Mouse (Mus musculus) ES-E14 (cell line): ENCODE results near the gene Hnrnpk. TPM values are rescaled to one million over a fixed set of nuclear protein-coding genes. Genes with fewer than 3 reads are reported as not detected.

Source experiments
- DNase-seq: peaks from one replicate; pipeline ENCODE4 v3.0.0-alpha.2; 2013; ENCODE audit warnings: low read depth, low spot score
- H3K27ac ChIP-seq: 2 replicates; pipeline ENCODE4 v1.5.1; 2012; ENCODE audit warnings: low read depth, mild to moderate bottlenecking, low read length, moderate library complexity, mixed read lengths; ENCODE audit not compliant: poor library complexity, insufficient read depth, severe bottlenecking
- H3K36me3 ChIP-seq: 2 replicates; pipeline ENCODE4 v1.6.1; 2012; ENCODE audit warnings: mild to moderate bottlenecking, low read length, moderate library complexity, mixed read lengths; ENCODE audit not compliant: control insufficient read depth, poor library complexity, insufficient read depth, severe bottlenecking
- H3K4me1 ChIP-seq, 2 experiments: fragments of 150-350 bp in 1 of 2; sonication (generic) in 1 of 2; 2 replicates each; pipeline ENCODE4 v1.6.1; 2012; ENCODE audit warnings: low read length in 2 of 2, mild to moderate bottlenecking in 1 of 2, mixed read lengths in 1 of 2; ENCODE audit not compliant: control insufficient read depth in 2 of 2, insufficient read depth in 2 of 2, poor library complexity in 1 of 2
- H3K4me3 ChIP-seq, 2 experiments: fragments of 150-350 bp in 1 of 2; sonication (generic) in 1 of 2; 2 replicates each; pipeline ENCODE4 v1.5.1; 2012; ENCODE audit warnings: low read length in 2 of 2, low read depth in 1 of 2, mild to moderate bottlenecking in 1 of 2, mixed read lengths in 1 of 2; ENCODE audit not compliant: insufficient read depth in 1 of 2, poor library complexity in 1 of 2, severe bottlenecking in 1 of 2
- H3K9ac ChIP-seq: 2 replicates; pipeline ENCODE4 v1.6.1; 2012; ENCODE audit warnings: low read depth, mild to moderate bottlenecking, low read length, mixed read lengths; ENCODE audit not compliant: poor library complexity, insufficient read depth, severe bottlenecking
- H3K9me3 ChIP-seq: fragments of 150-350 bp; sonication (generic); 2 replicates; pipeline ENCODE4 v1.6.1; 2012; ENCODE audit warnings: low read depth, mild to moderate bottlenecking, low read length; ENCODE audit not compliant: control insufficient read depth, insufficient read depth
- CHD2 ChIP-seq: IDR thresholded peaks from 2 replicates; pipeline ENCODE4 v1.6.1; 2014; ENCODE audit warnings: mild to moderate bottlenecking, low read depth, low read length, inconsistent platforms
- HCFC1 ChIP-seq: IDR thresholded peaks from 2 replicates; pipeline ENCODE4 v1.6.1; 2012; ENCODE audit warnings: low read length, inconsistent platforms, borderline replicate concordance; ENCODE audit not compliant: insufficient read depth
- MAFK ChIP-seq: IDR thresholded peaks from 2 replicates; pipeline ENCODE4 v1.6.1; 2014; ENCODE audit warnings: mild to moderate bottlenecking, low read depth, low read length, inconsistent platforms; ENCODE audit not compliant: insufficient read depth
- ZC3H11A ChIP-seq: IDR thresholded peaks from 2 replicates; pipeline ENCODE4 v1.6.1; 2012; ENCODE audit warnings: low read depth, mild to moderate bottlenecking, inconsistent platforms, low read length, borderline replicate concordance
- ZNF384 ChIP-seq: IDR thresholded peaks from 2 replicates; pipeline ENCODE4 v1.6.1; 2012; ENCODE audit warnings: low read depth, low read length, inconsistent platforms
- in situ Hi-C, 2 experiments: fragments of 600-800 bp; cut with MboI; formaldehyde crosslinking; loops; one replicate each; pipeline ENCODE4 v1.15.1; 2025; ENCODE audit warnings: low sequenced_read_pairs in 2 of 2, inconsistent platforms in 1 of 2; ENCODE audit not compliant: unreplicated experiment in 2 of 2
- total RNA-seq: library from RNA; depleted of rRNA; stranded (reverse); fragments of 300-350 nt; gene quantifications from 2 replicates; pipeline ENCODE4 v1.2.3, GENCODE M21; 2012

Gene Hnrnpk
- total RNA-seq, 1 experiment, result 704 TPM

- in situ Hi-C loops, result no loop called here
- Histone ChIP-seq H3K36me3 (peaks cover 9% of the 10 kb centered on the region), H3K4me3 (peak overlapping the region; percentile 80 to 94), H3K9me3 (no peaks in the 10 kb centered on the region), H3K27ac (peak overlapping the region; percentile 95), H3K9ac (peak overlapping the region; percentile 94), H3K4me1 (no peaks in the 10 kb centered on the region)
- no peak for TF ChIP-seq ZC3H11A
- TF ChIP-seq CHD2, result no peak
- TF ChIP-seq MAFK, result no peak
- TF ChIP-seq ZNF384, result no peak
- TF ChIP-seq HCFC1, result no peak
- DNase-seq, result no peak
Measured at GRCm38 (mm10) chr13:58402744-58403110, 416 bp downstream of the Hnrnpk start.

GRCm38 (mm10) chr13:58402003-58402743, 970 bp downstream of the Hnrnpk start, which contains the start of gene Rmi1:
Gene Rmi1, plus strand, starts transcription at chr13:58402248.
- DNase-seq, result peak; percentile 97
- H3K4me3 ChIP-seq, result peak within 1 kb of the TSS; percentile 94 to 99
- in situ Hi-C loops, result no loop called here
- H3K4me1 ChIP-seq, result no peaks in the 10 kb centered on the region
- TF ChIP-seq ZC3H11A (no peak), MAFK (no peak), ZNF384 (no peak), HCFC1 (peak; percentile 57; the same call in 1 of the 2 replicates), CHD2 (peak; percentile 97)
- peak within 1 kb of the TSS; percentile 97 for H3K27ac ChIP-seq
- H3K9ac ChIP-seq, result peak within 1 kb of the TSS; percentile 100
- H3K36me3 ChIP-seq, result peaks cover 15% of the 10 kb centered on the region
- no peaks in the 10 kb centered on the region for H3K9me3 ChIP-seq

- H3K4me3 ChIP-seq, result peak overlapping the region; percentile 94 to 99
- peak overlapping the region; percentile 100 for H3K9ac ChIP-seq
- peak; percentile 85 for TF ChIP-seq CHD2
- TF ChIP-seq HCFC1, result peak; percentile 10; the same call in 1 of the 2 replicates
- TF ChIP-seq MAFK, result no peak
- H3K36me3 ChIP-seq, result peaks cover 18% of the 10 kb centered on the region
- in situ Hi-C loops, result no loop called here
- peak overlapping the region; percentile 97 for H3K27ac ChIP-seq
- no peak for DNase-seq
- no peaks in the 10 kb centered on the region for H3K9me3 ChIP-seq
- H3K4me1 ChIP-seq, result no peaks in the 10 kb centered on the region
Measured at GRCm38 (mm10) chr13:58401135-58402002, 1.8 kb downstream of the Hnrnpk start.

- no peak for DNase-seq
- H3K27ac ChIP-seq, result peak overlapping the region; percentile 20; the same call in 1 of the 2 replicates
- TF ChIP-seq MAFK (no peak), CHD2 (no peak; the same call in 1 of the 2 replicates), ZC3H11A (no peak), HCFC1 (no peak), ZNF384 (no peak)
- H3K36me3 ChIP-seq, result peaks cover 24% of the 10 kb centered on the region
- H3K4me3 ChIP-seq, result peak overlapping the region; percentile 94 to 99
- H3K9me3 ChIP-seq, result no peaks in the 10 kb centered on the region
- peak overlapping the region; percentile 100 for H3K9ac ChIP-seq
- H3K4me1 ChIP-seq, result no peaks in the 10 kb centered on the region
- in situ Hi-C loops, result no loop called here
Measured at GRCm38 (mm10) chr13:58400576-58400975, 2.6 kb downstream of the Hnrnpk start.
